Mouse (Mus musculus) small intestine, adult 2 months (tissue): ENCODE results near the gene Homer3. TPM values are rescaled to one million over a fixed set of nuclear protein-coding genes. Genes with fewer than 3 reads are reported as not detected.

Experiments used
- H3K27ac ChIP-seq: fragments of 200-500 bp; 2 replicates; pipeline ENCODE4 v1.5.1; 2012; ENCODE audit warnings: low read depth, low read length, control low read depth, inconsistent platforms; ENCODE audit not compliant: insufficient read depth
- H3K27me3 ChIP-seq: fragments of 200-500 bp; 2 replicates; pipeline ENCODE4 v1.6.1; 2012; ENCODE audit warnings: mild to moderate bottlenecking, moderate library complexity, low read length, inconsistent platforms; ENCODE audit not compliant: control insufficient read depth, insufficient read depth
- H3K36me3 ChIP-seq: fragments of 200-500 bp; 2 replicates; pipeline ENCODE4 v1.6.1; 2012; ENCODE audit warnings: mild to moderate bottlenecking, low read length, control low read depth, inconsistent platforms; ENCODE audit not compliant: control insufficient read depth, insufficient read depth
- H3K4me1 ChIP-seq: fragments of 200-500 bp; 2 replicates; pipeline ENCODE4 v1.6.1; 2012; ENCODE audit warnings: low read length, inconsistent platforms, mixed read lengths; ENCODE audit not compliant: control insufficient read depth, insufficient read depth, insufficient read length
- H3K4me3 ChIP-seq: fragments of 200-500 bp; 2 replicates; pipeline ENCODE4 v1.5.1; 2012; ENCODE audit warnings: low read depth, mild to moderate bottlenecking, control low read depth, inconsistent platforms, low read length, moderate library complexity
- CTCF ChIP-seq: fragments of 200-500 bp; IDR thresholded peaks from 2 replicates; pipeline ENCODE4 v1.5.1; 2012; ENCODE audit warnings: low read depth, mild to moderate bottlenecking, control low read depth, inconsistent platforms, low read length, moderate library complexity, mixed read lengths; ENCODE audit not compliant: insufficient replicate concordance, insufficient read length; ENCODE audit errors: extremely low read depth
- POLR2A ChIP-seq: fragments of 200-500 bp; IDR thresholded peaks from 2 replicates; pipeline ENCODE4 v1.6.1; 2012; ENCODE audit warnings: low read depth, mild to moderate bottlenecking, control low read depth, inconsistent platforms, low read length, moderate library complexity
- WGBS: fragments of 180-500 bp; shearing (Covaris S2); methylation state at CpG from one replicate; pipeline ENCODE4 v1.1.7; 2018; 5-methylcytosine and 5-hydroxymethylcytosine counted together
- polyA plus RNA-seq: library from polyadenylated mRNA; depleted of rRNA; stranded (reverse); fragments of >200 nt; gene quantifications from 2 replicates; pipeline ENCODE4 v1.2.3, GENCODE M21; 2012; rRNA removed

Homer3 gene
- polyA plus RNA-seq, result 4.8 and 9.4 TPM in 2 replicates

DNA sequence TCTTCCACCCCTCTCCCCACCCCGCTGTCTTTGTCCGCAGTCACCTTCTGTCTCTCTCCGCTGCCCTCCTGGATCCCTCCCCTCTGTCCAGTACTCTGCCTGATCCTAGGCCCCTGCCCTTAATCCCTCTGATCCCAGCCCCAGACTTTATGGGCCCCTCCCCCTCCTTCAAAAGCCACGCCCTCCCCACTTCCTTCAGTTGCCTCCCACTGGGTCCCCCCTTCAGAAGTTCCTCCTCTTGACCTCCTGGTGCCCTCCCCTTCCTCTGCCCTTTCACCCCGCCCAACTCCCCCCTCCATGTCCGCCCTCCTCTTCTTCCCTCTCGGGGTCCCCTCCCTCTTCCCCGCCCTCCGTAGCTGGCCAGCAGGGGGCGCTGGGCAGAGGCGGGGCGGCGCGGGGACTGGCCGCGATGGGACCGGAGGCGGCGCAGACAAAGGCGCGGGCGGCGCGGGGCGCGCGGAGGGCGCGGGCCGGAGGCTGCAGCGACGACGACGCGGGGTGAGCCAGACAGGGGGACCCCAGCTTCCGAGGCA lies at the start of gene Homer3:
Gene Homer3 (plus strand): TSS at position 225 of the 533 bp plus-strand sequence.
- no peaks in the 10 kb centered on the region for H3K36me3 ChIP-seq
- peak; percentile 81; the same call in 1 of the 2 replicates for TF ChIP-seq CTCF
- no peak; the same call in 1 of the 2 replicates for TF ChIP-seq POLR2A
- H3K4me1 ChIP-seq, result no peaks in the 10 kb centered on the region
- H3K4me3 ChIP-seq, result peak within 1 kb of the TSS; percentile 86
- no peak within 1 kb of the TSS; the same call in 1 of the 2 replicates for H3K27ac ChIP-seq
- peaks cover 5% of the 10 kb centered on the region; the same call in 1 of the 2 replicates for H3K27me3 ChIP-seq
- 4% methylated on average over 34 of the region's 36 CpGs for WGBS

DNA sequence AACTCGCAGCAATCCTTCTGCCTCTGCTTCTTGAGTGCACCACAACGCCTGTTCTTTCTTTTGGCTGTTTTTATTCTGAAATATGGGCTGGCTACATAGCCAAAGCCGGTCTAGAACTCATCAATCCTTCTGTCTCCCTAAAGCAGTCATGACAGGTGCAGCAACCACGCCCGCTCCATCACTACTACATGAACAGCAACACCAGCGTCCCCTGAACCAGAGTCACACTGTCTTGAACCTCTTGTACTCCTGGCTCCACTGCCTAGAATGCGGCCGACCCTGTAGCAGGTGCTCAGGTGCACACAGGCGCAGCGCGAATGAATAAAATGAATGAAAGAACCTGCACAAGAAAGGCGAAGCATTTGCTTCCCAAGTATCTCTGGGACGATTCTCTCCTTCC lies 49.0 kb upstream of the Homer3 start:
- WGBS, result 3% methylated on average over 13 of the region's 13 CpGs
- no peak for TF ChIP-seq POLR2A
- no peak for TF ChIP-seq CTCF
- Histone ChIP-seq H3K27me3 (no peaks in the 10 kb centered on the region), H3K36me3 (peaks cover 22% of the 10 kb centered on the region), H3K4me1 (peaks cover 4% of the 10 kb centered on the region; the same call in 1 of the 2 replicates), H3K4me3 (peak overlapping the region; percentile 66), H3K27ac (no peak overlapping the region)

DNA sequence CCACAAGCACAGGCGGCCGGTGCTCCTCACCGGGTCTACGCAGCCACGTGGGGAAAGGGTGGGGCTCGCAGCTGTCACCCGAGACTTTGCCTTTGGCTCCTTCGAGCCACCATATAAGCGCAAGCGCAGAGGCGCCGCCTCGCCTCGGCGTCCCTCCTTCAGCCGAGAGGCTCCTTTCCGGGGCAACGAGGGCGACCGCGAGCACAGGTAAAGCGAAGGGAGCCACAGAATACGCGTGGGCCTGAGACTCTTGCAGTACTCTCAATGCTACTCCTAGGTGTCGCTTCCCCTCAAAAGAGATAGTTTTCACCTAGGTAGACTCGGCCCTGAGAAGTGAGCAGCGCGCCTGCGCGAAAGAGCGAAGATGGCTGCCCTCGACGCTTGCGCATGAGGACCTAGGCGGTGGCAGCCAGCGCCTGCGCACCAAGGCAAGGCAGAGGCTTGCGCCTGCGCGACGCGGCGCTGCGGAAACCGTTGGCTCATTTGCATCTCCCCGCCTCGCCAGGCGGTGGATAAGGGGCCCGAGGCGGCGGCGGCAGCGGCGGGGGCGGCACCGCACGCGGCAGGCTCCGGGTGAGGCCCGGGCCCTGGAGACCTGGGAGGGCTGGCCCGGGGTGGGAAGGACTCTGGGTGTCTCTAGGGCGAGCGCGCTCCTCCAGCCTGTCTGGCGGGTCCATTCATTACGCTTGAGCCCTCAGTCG lies 48.4 kb upstream of the Homer3 start, which contains the start of the genes Sugp2 and Armc6:
Gene Sugp2 (plus strand): TSS at position 147 of the 701 bp plus-strand sequence.
Gene Armc6 (minus strand): TSS at position 387 of the 701 bp plus-strand sequence.
- Histone ChIP-seq H3K27ac (peak within 1 kb of the TSS; percentile 92), H3K27me3 (no peaks in the 10 kb centered on the region), H3K4me1 (peaks cover 4% of the 10 kb centered on the region; the same call in 1 of the 2 replicates), H3K36me3 (peaks cover 19% of the 10 kb centered on the region), H3K4me3 (peak within 1 kb of the TSS; percentile 66)
- under 1% methylated on average over 67 of the region's 67 CpGs for WGBS
- TF ChIP-seq POLR2A (peak; percentile 34), CTCF (no peak)

DNA sequence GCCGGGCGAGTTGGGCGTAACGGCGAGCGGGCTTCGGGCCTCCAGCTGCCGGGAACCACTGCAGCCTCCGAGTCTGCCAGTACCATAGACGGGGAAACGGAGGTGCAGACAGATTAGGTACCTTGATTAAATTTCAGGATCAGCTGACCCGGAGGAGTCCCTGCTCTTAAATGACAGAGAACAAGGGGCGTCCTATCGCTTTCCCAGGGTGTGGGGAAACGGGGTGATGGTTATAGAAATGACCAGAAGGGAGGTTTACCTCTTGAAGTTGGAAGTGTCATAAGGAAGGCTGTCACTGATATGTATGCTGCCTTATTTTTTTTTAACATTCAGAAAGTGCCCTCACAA lies 47.9 kb upstream of the Homer3 start:
- Histone ChIP-seq H3K36me3 (peaks cover 17% of the 10 kb centered on the region), H3K4me1 (peaks cover 4% of the 10 kb centered on the region; the same call in 1 of the 2 replicates), H3K27ac (peak overlapping the region; percentile 7; the same call in 1 of the 2 replicates), H3K27me3 (no peaks in the 10 kb centered on the region), H3K4me3 (peak overlapping the region; percentile 66)
- no peak for TF ChIP-seq CTCF
- no peak for TF ChIP-seq POLR2A
- 1% methylated on average over 15 of the region's 15 CpGs for WGBS

DNA sequence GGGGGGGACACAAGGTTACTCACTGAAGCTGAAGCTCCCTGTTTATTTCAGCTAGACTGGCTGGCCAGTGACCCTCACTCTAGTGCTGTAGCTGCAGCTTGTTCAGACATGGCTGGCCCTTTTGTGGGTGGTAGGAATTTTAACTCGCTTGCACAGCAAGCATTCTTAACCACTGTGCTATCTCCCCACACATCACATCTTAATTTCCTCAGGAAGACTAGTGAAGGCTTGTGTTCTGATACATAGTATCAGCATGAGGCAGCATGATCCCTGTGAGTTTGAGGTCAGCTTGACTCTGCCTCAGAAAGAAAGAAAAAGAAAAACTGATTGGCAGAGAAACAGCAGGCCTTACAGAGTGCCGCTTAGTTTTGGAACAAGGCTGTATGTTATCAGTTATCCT lies 44.8 kb upstream of the Homer3 start:
- Histone ChIP-seq H3K36me3 (peaks cover 38% of the 10 kb centered on the region), H3K27ac (no peak overlapping the region), H3K4me3 (no peak overlapping the region), H3K27me3 (no peaks in the 10 kb centered on the region), H3K4me1 (peaks cover 4% of the 10 kb centered on the region; the same call in 1 of the 2 replicates)
- WGBS, result 88% methylated on average over 2 of the region's 2 CpGs
- TF ChIP-seq CTCF, result no peak
- no peak for TF ChIP-seq POLR2A

DNA sequence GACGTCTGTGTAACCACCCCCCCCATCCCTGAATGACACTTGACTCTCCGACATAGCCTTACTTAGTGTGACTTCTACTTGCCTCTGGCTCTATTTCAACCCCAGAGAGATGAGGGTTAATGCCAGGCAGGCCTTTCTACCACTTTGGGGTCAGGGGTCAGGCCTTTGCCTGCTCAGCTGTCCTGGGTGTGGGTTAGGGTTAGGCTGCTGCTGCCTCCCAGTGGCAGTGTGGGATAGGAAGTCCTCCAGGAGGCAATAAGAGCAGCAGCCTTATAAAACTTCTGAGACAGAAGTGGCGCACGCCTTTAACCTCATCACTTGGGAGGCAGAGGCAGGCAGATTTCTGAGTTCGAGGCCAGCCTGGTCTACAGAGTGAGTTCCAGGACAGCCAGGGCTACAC lies 42.0 kb upstream of the Homer3 start:
- peaks cover 52% of the 10 kb centered on the region for H3K36me3 ChIP-seq
- H3K27me3 ChIP-seq, result no peaks in the 10 kb centered on the region
- no peaks in the 10 kb centered on the region for H3K4me1 ChIP-seq
- WGBS, result 90% methylated on average over 5 of the region's 5 CpGs
- H3K4me3 ChIP-seq, result no peak overlapping the region
- TF ChIP-seq CTCF, result no peak
- no peak for TF ChIP-seq POLR2A
- H3K27ac ChIP-seq, result no peak overlapping the region

DNA sequence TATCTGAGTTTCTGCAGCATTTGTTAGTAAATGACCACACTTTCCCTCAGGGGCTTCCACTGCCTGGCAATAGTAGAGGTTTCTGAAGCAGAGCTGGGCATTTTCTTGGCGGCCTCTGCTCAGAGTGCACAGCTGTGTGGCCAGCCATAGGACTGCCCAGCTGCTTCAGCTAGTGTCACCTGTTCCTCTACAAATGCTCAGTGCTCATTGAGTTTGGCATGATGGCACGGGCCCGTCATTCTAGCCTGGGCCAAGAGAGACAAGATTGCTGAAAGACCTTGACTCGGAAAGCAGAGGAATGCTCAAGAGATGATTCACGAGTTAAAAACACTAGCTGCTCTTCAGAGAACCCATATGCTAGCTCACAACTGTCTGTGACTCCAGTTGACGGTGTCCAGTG lies 36.0 kb upstream of the Homer3 start:
- H3K36me3 ChIP-seq, result peaks cover 63% of the 10 kb centered on the region
- no peaks in the 10 kb centered on the region for H3K4me1 ChIP-seq
- 92% methylated on average over 6 of the region's 6 CpGs for WGBS

More for the DNA sequence above, 36.0 kb upstream of the Homer3 start:
- no peak for TF ChIP-seq CTCF
- TF ChIP-seq POLR2A, result no peak
- no peaks in the 10 kb centered on the region for H3K27me3 ChIP-seq
- no peak overlapping the region for H3K4me3 ChIP-seq
- no peak overlapping the region for H3K27ac ChIP-seq
